Mouse (Mus musculus) ovary, postnatal 14 days (tissue): ENCODE results near the gene Vps13d.

Experiments used
- DNase-seq: peaks from one replicate; pipeline ENCODE4 v3.0.0; 2022; ENCODE audit warnings: low spot score

Vps13d gene

DNA sequence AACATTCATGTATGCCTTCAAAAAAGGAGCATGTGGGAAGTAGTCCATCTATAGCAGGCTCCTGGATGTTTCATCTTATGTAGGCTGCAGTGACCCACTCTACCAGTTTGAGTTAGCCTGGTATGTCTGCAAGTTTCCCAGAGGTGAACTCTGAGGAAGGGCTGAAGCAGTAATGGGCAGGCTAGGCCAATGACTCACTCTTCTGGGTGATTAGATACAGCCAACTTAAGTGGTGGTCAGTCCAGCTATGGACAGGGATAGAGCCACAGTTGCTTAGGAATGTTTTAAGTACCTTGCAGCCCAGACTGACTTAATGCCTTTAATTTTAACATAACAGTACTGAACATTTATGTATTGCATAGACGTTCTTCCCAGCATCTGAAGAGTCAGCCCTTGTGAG lies 192.1 kb downstream of the Vps13d start:
- no peak for DNase-seq

DNA sequence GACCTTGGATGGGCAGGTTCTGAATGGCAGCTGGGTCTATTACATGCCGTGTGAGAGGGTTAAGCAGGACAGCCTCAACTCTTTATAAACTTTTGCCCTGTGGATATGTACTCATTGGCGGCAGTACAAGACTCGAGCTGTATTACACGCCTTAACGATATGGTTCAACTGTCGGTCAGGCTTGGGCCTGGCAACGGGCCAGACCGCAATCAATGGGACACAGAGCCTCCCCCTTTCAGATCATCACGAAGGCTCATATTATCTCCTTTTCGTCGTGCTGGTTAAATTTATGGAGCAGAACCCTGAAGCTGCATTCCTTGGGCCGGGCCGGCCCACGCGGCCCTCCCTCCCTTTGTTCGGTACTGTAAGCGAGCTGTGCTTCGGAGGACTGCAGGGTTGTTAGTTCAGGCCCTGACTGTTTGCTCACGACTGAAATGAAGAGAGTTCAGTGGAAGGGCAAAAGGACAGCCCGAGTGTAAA lies 194.9 kb downstream of the Vps13d start:
- peak; percentile 69 for DNase-seq

DNA sequence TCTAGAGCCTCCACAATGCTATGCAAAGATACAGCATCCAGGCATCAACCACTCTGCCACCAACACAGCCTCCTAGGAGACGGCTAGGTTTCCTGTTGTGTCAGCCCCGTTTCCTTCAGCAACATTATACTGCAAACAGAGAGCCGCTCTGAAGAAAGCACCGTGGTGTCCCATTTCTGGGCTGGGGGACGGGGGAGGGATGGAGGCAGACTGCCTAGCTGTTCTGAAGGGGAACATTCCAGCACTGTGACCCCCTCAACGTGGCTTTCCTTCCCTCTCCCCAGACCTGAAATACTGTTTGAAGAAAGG lies 195.3 kb downstream of the Vps13d start:
- DNase-seq = no peak

DNA sequence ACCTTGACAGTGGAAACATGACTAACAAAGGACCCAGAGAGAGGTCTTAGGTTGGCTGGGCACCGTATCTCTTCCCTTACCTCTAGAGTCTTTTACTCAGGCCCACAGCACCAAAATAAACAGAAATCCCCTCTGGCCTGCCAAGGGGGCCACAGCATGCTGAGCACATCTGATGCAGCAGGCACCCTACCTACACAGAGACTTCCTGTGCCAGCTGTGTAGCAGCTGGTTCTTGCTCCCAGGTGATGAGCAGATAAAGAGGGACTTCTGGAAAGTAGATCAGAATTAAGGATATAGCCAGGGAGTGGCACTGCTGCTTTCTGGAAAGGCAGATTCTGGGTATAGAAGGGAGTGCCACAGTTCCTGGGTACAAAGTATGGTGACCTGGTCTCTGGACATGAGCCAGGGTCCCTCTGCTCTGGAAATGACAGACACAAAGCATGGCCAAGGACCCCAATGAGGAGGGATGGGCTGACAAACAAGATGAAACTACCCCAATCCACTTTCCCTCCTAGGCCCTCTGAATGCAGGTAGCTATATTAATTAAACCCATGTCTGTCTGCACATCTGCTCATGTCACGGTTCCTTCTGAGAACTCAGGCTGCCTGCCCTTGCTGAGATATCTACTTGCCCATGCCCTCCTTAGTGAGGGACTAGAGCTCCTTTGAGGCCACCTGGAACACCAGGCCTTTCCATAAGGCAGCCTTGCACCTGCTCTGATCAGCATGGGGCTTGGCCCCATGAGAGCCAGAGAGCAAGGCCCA lies 195.8 kb downstream of the Vps13d start:
- DNase-seq = no peak

DNA sequence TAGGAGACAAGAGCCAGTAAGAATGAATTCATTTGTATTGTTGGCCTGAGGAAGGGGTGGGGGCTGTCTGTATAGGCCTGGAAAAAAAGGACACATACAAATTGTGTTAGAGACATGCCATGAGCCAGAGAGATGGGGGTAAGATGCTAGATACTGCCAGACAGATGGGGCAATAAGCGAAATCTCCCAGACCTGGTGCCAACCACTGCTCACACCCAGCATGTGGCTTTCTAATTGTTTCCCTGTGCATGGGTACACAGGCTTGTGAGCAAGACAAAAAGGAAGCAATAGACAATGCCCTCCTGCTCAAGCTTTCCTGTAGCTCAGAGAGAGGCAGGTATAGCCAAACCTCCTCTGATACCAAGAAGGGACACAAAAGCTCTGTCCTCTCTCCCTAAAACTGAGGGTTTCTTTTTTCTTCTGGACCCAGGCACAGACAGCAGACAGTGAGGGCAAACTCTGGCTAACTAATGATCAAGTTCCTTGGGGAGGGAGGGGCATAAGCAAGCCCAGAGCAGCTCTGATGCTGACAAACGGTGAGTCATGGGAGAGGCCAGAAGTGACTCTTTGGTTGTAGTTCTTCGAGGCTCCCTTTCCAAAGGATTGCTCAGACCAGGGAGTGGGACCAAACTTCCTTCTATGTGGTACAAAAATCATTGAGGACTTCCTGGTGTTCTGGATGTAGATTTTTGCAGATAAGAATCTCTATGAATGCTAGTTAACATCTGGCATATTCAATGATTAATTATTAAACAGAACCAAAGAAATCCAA lies 196.7 kb downstream of the Vps13d start:
- DNase-seq = no peak

DNA sequence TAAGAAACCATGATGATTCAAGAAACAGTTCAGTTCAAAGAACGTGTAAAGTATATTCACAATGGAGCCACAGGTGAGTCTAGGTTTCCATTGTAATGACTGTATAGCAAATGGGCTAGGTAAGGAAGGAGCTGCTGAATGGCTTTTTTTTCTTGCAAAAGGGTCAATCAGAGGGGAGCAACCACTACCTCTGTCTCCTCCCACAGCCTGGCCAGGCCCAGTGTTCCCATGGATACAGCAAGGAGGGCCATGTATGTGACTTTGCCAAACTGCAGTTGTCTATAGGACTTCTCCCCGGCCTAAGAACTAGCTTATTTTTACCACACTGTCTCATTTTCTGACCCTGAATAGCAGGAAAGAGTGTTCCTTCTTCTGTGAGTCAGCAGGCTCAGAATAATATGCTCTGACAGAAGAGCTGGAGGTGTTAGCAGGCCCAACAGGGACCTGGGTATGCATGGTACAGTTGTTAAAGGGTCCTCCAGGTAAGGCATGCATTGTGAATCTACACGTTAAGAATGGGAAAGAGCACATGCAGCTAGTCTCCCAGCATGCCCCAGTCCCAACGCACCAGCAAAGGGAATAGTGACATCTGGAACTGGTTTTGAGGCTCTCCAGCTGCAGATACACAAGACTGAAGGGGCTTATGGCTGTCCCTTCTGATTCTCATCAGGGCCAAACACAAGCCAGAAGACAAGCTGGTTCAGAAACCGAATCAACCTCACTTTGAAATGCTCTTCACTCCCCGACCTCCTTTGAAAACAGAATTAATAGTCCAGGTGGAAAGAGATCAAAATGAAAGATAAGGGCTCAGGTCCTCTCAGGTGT lies 197.6 kb downstream of the Vps13d start:
- DNase-seq = no peak

DNA sequence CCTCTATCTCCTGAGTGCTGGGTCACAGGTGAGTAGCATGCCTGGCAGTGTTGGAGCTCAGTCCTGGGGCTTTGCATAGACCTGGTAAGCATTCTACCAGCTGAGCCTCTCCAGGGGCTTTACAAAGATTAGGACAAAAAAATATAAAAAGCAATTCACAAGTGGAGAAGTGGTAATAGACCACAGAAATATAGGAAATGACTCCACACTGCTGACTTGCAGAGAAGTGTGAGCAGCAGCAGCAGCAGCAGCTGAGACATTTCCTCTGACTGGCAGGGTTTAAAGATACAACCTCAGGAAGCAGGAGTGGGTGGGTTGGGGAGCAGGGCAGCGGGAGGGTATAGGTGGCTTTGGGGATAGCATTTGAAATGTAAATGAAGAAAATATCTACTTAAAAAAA lies 199.0 kb downstream of the Vps13d start:
- DNase-seq = no peak

DNA sequence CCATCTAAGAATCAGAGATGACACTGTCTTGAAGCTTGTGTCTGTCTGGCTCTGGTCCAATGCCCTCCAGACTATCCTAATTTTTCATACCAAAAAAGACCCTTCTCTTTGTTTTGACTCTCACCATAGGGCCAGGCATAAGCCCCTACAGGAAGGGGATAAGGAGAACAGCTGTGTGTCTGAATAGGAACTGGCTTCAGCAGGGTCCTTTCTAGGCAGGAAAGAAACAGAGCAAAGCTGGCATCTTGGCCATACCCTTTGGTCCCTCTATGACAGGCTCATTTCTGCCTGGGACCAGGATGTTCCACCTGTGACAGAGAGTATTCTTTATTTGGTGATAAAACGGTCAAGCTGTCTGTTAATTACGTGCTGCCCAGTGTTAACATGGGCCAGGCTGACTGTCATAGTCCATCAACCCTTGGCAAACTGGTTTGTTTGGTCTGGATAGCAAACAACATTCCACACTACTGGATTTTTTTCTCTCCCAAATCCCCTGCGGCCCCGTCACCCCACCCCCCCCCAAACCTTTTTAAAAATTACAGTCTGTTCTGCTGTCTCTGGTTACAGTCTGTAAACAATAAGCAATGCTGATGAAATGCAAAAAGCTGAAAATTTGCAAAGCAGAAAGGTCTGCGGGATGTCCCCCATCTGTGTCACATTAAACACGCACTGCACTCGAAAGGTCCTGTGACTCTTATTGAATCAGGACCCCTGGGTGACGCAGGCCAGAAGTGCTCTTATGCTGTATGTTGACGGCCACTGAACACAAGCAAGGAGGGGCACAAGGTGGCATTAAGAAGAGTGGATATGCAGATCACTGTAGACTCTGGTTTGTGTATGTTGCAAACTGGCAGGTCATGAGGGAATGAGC lies 201.5 kb downstream of the Vps13d start:
- no peak for DNase-seq

DNA sequence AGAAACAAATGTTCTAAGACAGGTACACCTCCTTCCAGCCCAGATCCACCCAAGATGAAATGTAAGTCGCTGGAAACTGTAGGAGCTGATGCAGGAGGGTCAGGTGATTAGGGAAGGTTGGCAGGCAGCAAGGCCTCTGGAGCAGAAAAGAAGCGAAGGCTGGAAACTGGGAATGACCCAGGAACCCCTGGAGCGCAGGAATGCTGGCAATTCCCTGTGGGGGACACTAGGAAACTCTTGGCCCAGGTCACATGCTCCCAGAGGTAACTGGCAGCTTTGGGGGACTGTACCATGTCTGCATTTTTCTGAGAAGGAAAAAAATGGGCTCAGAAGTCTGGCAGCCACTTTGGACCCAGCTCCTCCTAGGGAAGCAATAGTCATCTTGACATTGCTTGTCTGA lies 202.4 kb downstream of the Vps13d start:
- DNase-seq = no peak

DNA sequence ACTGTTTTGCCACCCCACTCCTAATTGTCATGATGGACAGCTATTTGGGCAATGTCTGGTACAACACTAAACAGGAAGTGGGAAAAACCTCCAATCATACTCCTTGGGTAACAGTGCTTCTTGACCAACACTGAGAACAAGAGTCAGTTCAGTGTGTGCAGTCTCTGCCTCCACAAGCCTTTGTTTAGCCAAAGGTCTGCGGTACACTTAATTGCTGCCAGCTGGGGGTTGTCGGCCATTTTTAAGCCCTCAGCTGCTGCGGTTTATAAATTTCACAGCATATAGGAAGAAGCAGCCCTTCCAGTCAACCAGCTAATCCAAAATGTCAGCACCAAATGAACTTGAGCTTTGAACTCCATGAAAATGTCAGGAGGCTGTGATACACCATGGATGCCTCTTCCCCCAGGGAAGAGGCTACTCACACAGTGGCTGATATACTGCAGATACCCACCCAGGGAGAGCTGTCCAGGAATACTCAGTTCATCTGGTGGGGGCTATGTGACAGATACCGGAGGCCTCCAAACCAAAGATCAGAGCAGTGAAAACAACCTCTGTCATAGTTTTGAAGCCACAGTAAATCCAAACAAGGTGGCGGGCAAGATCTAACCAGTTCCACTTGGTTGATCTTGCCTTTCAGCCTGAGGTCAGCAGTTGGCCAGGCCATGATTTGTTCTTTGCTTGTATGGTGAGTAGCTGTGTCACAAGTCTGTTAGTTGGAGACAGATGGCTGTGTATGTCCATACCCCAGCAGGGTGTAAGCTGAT lies 206.2 kb downstream of the Vps13d start:
- DNase-seq = no peak

DNA sequence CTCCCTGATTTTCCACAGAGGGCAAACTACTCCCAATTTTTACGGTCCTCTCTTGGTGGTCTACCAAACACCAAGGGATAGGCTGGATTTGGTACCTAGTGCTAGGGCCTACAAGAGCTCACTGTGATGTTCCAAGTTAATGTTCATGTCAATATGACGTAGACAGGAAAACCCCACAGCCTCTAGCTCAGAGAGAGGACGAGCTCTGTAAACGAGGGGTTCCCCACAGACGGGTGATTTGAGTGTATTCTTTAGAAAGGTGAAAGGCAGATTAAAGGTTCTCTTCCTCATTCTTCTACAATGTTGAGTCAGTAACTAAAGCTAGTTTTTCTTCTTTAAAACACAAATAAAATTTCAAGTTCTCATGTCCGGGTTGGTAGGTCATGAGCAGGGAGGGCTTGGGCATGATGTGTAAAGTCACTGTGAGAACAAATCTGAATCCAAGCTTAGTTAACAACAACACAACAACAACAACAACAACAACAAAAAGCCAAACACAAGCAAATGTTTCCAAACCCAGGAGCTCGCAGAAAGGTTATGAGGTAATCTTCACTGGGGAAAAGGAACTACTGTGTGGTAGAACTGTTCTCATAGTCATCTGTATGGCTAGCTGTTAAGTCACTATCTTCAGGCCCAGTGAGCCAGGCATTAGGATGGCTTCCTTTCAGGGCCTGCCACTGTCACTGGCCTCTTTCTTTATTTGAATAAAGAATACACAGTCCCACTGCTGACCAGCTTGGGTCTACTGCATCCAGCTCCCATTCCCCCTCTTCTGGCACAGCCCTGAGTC lies 208.6 kb downstream of the Vps13d start:
- no peak for DNase-seq

DNA sequence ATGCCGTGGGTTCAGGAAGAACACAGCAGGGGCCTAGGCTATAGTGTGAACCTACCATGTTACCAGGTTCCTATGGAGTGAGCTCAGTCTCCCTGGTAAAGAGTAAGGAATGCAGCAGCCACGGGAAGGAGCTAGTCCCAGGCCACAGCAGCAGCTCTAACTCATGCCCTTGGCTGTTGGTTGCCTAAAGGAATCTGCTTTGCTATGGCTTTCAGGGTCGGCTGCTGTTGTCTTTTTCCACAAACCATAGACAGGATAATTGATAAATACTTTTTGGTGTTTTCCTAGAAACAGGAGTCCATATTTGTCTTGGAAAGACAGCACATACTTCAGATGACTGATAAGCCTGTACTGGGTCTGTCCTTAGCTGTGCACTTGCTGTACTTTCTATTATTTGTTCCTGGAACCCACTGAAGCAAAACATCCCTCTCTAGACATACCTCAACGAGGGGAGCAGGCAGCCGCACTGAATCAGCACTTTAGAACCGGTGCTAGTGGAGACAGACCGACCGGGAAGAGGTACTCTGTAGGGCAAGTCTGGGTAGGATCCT lies 210.9 kb downstream of the Vps13d start:
- DNase-seq = no peak

DNA sequence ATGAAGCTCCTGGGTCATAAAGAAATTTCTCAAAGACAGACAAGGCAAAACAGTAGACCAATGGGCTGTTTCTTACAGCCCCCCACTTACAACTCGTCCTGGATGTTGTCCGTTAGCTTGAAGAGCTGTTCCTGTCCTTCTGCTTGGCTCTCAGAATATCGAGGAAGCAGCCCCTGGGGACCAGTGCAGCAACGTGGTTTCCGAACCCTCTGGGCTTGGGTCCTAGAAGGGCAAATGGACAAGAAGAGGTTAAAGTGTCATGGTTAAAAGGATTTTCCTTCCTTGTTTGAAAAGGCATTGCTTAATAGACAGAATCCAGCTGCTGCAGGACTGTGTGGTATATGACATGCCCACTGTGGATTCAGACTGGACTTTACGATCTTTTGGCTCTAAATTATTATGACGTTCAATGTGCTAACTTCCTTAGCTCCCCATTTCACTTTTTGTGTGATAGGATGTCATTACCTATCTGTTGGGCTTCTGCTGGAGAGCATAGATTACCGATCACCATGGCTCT lies 211.5 kb downstream of the Vps13d start:
- DNase-seq = no peak

DNA sequence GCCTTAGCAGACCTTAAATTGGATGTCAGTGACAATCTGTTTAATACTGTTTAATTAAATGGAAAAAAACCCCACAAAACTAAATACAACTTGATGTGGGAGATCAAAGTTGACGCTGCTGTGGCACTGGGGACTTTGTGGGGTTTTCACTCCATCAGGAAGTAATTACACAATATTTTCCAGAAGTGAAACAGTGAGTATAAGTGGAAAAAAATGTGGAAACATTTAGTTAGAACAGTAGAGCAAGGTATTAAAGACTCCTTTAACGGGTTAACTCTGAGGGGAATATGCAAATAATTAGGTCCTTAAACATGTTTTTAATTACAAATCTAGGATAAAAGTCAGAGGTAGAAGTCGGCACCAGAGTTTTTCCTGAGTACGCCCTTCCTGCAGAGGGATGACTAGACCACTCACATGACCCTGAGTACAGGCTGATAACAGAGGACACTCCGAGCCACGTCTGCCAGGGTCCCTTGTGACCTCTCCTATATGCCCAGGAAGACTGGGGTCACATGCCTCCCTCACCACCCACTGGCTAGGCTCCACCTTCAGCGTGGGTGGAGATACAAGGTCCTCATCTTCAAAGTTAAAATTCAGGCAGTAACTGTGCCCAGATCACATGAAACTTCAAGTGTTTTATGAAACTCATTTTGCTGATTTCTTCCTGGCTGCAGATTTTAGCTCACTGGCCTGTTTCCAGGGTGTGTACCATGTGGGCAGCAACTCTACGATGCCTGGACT lies 213.8 kb downstream of the Vps13d start:
- no peak for DNase-seq

DNA sequence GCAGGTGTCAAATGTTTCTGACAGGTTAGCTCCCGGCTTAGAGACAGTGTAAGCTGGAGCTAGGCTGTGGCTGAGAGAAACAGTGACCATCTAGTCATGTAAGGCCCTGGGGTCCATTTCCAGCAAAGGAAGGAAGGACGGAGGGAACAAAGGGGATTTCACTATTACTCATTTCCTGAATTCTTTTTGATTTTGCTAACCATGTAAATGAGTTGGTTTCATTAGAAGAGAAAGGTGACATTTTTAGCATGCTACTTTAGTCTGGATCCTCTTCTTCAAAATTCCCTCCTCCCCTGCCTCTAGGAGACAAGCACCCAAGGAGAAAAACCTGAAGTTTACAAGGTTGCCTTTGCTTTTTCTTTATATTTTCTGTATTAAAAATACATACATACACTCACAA lies 214.7 kb downstream of the Vps13d start:
- no peak for DNase-seq

DNA sequence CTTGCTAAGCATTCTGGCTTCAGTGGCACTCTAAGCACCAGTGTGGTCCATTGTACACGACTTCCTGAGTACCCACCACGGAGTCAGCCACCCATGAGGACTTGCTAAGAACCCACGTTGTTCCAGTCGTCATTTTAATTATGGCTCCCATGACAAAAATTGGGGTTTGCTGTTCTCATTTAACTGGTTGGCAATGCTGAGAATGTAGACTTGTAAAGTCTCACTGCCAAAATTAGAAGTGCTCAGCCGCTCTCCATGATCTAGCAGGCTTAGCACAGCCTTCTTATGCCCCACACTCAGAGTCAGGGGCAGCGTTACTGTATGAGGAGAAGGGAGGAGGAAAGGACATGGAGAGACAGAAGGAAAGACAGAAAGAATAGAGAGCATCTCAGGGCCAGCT lies 216.8 kb downstream of the Vps13d start:
- no peak for DNase-seq

DNA sequence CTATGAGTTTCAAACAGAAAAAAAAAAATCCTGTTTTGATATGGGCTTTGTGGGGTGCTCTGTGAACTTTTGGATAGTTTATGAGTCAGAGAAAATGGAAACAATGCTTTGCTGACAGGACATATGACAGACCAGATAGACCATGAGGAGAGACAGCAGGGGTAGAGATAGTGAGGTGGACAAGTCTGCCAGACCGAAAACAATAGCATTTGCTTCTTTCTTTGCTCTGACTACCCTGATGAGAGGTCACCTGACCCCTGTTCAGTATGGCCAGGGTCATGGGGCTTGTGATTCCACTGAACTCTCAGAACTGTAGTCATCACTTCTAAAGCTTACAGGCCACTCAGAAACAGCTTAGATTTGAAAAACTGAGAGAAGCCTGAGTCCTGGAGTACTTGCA lies 217.7 kb downstream of the Vps13d start:
- DNase-seq = no peak

DNA sequence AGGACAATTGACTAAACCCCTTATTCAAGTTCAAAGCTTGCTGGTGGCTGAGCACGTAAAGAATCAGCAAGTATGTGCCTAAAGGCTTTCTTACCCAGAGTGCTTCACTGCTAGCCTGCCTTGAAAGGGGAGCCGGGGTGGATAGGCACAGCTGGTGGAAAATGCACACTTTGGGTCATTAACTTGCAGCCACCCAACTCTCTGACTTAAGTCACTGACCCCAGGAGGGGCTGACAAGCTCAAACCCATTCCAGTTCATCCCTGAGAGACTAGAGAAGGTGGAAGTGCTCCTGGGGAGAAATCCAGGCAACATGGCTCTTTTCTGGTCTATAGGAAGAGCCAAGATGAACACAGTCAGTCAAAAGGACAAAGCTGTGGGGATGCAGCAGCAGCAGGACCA lies 219.3 kb downstream of the Vps13d start:
- no peak for DNase-seq

DNA sequence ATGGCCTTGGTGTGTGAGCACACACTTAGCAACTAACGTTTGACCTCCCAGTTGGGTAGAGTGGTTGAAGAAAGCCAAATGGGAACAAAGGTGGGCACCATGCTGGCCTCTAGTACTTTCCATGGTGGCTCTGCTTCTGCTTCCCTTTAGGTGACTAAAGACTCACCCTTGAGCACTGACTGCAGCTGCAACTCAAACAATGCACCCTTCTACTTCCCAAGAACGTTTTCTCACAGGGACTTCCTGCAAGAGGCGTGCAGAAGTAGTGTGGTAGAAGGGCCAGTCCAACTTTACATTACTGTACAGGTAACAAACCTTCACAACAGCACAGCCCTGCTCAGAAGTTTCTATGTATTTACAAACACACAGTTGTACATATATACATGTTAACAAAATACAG lies 220.3 kb downstream of the Vps13d start:
- DNase-seq = no peak
